Mouse (Mus musculus) intestine, embryonic 14.5 days (tissue): ENCODE data around the gene Tmx2. TPM values are rescaled to one million over a fixed set of nuclear protein-coding genes. Genes with fewer than 3 reads are reported as not detected.
"Not testable (repeated sequence)": the region's sequence is repeated elsewhere in the genome, so short reads cannot be mapped to it uniquely, and the experiment has no call there.

ENCODE experiments used
- ATAC-seq: fragments of 200-750 bp; cut with Nextera tagmentation; replicated peaks from 2 replicates; pipeline ENCODE4 v1.8.0; 2017; ENCODE audit warnings: low read depth, moderate number of reproducible peaks, moderate TSS enrichment, moderate library complexity; ENCODE audit not compliant: low FRiP score, low TSS enrichment
- DNase-seq: peaks from one replicate; pipeline ENCODE4 v3.0.0-alpha.2; 2018; ENCODE audit warnings: low spot score
- H3K27ac ChIP-seq: fragments of 300-500 bp; sonication (generic); 2 replicates; pipeline ENCODE4 v1.5.1; 2014; ENCODE audit warnings: low read depth, mild to moderate bottlenecking, control low read depth
- H3K27me3 ChIP-seq: fragments of 300-500 bp; sonication (generic); replicated peaks from 2 replicates; pipeline ENCODE4 v1.6.1; 2014; ENCODE audit warnings: low read length, control low read depth; ENCODE audit not compliant: control insufficient read depth, insufficient read depth
- H3K36me3 ChIP-seq: fragments of 300-500 bp; sonication (generic); 2 replicates; pipeline ENCODE4 v1.6.1; 2014; ENCODE audit warnings: low read length, control low read depth; ENCODE audit not compliant: control insufficient read depth, insufficient read depth
- H3K4me1 ChIP-seq: fragments of 300-500 bp; sonication (generic); replicated peaks from 2 replicates; pipeline ENCODE4 v1.6.1; 2014; ENCODE audit warnings: low read length, control low read depth, mixed read lengths; ENCODE audit not compliant: control insufficient read depth, insufficient read depth
- H3K4me2 ChIP-seq: fragments of 300-500 bp; sonication (generic); 2 replicates; pipeline ENCODE4 v1.6.1; 2014; ENCODE audit warnings: low read length
- H3K4me3 ChIP-seq: fragments of 300-500 bp; sonication (generic); 2 replicates; pipeline ENCODE4 v1.5.1; 2014; ENCODE audit warnings: low read depth, low read length, control low read depth, mixed read lengths
- H3K9ac ChIP-seq: fragments of 300-500 bp; sonication (generic); 2 replicates; pipeline ENCODE4 v1.6.1; 2014; ENCODE audit warnings: mild to moderate bottlenecking, low read length
- H3K9me3 ChIP-seq: fragments of 300-500 bp; sonication (generic); 2 replicates; pipeline ENCODE4 v1.6.1; 2016; ENCODE audit warnings: low read length, control low read depth; ENCODE audit not compliant: control insufficient read depth
- WGBS: fragments of 180-500 bp; shearing (Covaris S2); extraction: QIAGEN DNeasy Blood & Tissue Kit; methylation state at CpG from one replicate; pipeline ENCODE4 v1.1.7; 2014; 5-methylcytosine and 5-hydroxymethylcytosine counted together
- polyA plus RNA-seq: library from polyadenylated mRNA; unstranded; fragments of >200 nt; fragmentation: Nextera tagmentation; extraction: Ambion mirVana; gene quantifications from 2 replicates; pipeline ENCODE4 v1.2.1, GENCODE M21; 2014

Gene Tmx2
- 131 and 134 TPM in 2 replicates for polyA plus RNA-seq

DNA sequence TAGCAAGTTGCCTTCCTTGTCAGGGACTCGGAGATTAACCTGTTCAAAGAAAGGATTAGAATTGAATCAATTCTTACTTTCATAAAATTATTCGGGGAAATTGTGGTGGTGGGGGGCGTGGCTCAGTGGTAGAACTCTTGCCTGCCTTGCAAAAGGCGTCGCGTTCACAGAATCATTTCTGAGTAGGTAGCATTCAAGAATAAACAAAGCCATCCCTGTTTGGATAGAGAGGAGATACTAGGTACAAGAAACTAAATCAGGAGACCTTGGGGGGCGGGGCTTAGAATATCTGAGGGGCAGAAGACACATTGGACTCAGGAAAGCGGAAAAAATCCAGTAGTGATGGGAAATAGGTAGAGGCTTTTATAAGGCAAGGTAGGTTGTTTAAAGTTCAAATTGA is at the start of gene Tmx2:
Gene Tmx2, minus strand, starts transcription at position 125 of the 400 bp plus-strand sequence.
- Histone ChIP-seq H3K9me3 (no peaks in the 10 kb centered on the region), H3K4me2 (peak within 1 kb of the TSS; percentile 96), H3K4me3 (peak within 1 kb of the TSS; percentile 96), H3K9ac (peak within 1 kb of the TSS; percentile 75), H3K27me3 (no peaks in the 10 kb centered on the region), H3K27ac (no peak within 1 kb of the TSS), H3K36me3 (peaks cover 31% of the 10 kb centered on the region), H3K4me1 (peaks cover 19% of the 10 kb centered on the region)
- DNase-seq (peak; percentile 48), ATAC-seq (no peak)
- 14% methylated on average over 8 of the region's 8 CpGs for WGBS

DNA sequence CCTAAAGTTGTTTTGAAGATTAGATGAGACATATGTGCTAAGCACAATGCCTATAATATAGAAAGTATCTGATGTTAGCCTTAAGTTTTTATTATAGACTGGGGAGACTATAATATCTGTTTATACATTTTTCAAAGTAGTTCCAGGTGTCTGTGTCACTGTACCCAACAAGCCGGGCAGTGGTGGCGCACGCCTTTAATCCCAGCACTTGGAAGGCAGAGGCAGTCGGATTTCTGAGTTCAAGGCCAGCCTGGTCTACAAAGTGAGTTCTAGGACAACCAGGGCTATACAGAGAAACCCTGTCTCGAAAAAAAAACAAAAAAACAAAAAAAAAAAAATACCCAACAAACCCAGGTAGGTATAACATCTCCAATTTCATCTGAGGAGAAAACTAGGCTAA is 49.3 kb upstream of the Tmx2 start:
- H3K27me3 ChIP-seq, DNase-seq, H3K9me3 ChIP-seq, ATAC-seq, H3K4me3 ChIP-seq, H3K9ac ChIP-seq, H3K4me2 ChIP-seq, H3K27ac ChIP-seq, H3K4me1 ChIP-seq: not testable (repeated sequence)
- 81% methylated on average over 5 of the region's 5 CpGs for WGBS
- H3K36me3 ChIP-seq, result peaks cover 18% of the 10 kb centered on the region

DNA sequence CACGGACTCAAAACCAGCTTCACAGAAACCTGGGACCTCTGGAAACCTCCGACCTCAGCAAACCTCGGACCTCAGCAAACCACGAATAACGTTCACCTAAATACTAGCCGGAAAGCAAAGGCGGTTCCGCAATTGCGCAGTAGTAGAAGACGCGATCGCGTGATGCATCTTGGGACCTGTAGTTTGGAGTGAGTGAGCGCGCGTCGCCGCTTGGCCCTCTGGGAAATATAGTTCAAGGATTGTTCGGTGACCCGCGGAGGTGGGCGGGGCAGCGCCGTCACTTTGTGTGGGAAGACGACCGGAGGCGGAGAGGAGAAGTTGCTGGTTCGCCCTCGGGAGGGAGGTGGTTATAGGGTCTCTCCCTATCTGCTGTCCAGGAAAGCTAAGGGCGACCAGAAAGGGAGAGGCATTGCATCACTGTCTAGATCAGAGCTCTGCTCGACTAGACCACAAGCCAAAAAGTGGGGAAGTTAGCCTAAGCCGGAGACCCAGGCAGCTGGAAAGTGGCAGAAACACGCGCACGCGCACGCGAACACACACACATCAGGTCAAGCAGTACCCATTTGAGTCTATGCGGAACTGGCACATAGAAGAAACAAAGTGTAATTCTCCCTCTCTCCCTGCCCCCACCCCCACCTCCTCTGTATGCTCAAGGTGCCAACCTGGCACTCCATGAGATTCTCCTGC is 48.4 kb upstream of the Tmx2 start, which contains the start of gene Clp1:
Gene Clp1, minus strand, starts transcription at position 179 of the 687 bp plus-strand sequence.
- DNase-seq (peak; percentile 96), ATAC-seq (peak; percentile 96)
- peaks cover 7% of the 10 kb centered on the region for H3K4me1 ChIP-seq
- H3K4me2 ChIP-seq, result peak within 1 kb of the TSS; percentile 97
- H3K27ac ChIP-seq, result peak within 1 kb of the TSS; percentile 65; the same call in 1 of the 2 replicates
- under 1% methylated on average over 39 of the region's 39 CpGs for WGBS
- H3K9me3 ChIP-seq, result no peaks in the 10 kb centered on the region
- no peaks in the 10 kb centered on the region for H3K27me3 ChIP-seq
- H3K36me3 ChIP-seq, result peaks cover 23% of the 10 kb centered on the region
- peak within 1 kb of the TSS; percentile 70 for H3K4me3 ChIP-seq
- peak within 1 kb of the TSS; percentile 52 for H3K9ac ChIP-seq

DNA sequence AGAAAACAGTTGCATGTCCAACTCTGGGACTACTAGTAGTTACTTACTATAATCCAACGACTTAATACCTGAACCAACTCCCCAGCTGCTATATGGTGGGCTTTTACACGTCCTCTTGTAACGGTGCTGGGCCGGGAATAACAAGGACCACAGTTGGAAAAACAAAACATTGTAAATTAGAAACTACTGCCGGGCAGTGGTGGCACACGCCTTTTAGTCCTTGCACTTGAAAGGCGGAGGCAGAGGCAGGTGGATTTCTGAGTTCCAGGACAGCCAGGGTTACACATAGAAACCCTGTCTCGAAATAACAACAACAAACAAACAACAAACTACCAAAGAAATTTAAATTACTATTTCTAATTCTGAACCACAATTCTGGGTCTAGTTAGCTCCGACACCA is 47.8 kb upstream of the Tmx2 start:
- H3K27me3 ChIP-seq, result no peaks in the 10 kb centered on the region
- 2% methylated on average over 9 of the region's 9 CpGs for WGBS
- H3K4me1 ChIP-seq, result peaks cover 7% of the 10 kb centered on the region
- peak overlapping the region; percentile 97 for H3K4me2 ChIP-seq
- H3K27ac ChIP-seq, result no peak overlapping the region
- DNase-seq (no peak), ATAC-seq (no peak; the same call in 1 of the 2 replicates)
- H3K36me3 ChIP-seq, result peaks cover 26% of the 10 kb centered on the region
- peak overlapping the region; percentile 70 for H3K4me3 ChIP-seq
- H3K9ac ChIP-seq, result peak overlapping the region; percentile 52
- no peaks in the 10 kb centered on the region for H3K9me3 ChIP-seq

- DNase-seq (no peak), ATAC-seq (no peak)
- Histone ChIP-seq H3K27ac (no peak overlapping the region), H3K36me3 (peaks cover 26% of the 10 kb centered on the region), H3K9ac (no peak overlapping the region), H3K4me3 (no peak overlapping the region), H3K9me3 (no peaks in the 10 kb centered on the region), H3K4me2 (no peak overlapping the region), H3K4me1 (peaks cover 7% of the 10 kb centered on the region), H3K27me3 (no peaks in the 10 kb centered on the region)
- 93% methylated on average over 10 of the region's 10 CpGs for WGBS
These were observed 46.8 kb upstream of the Tmx2 start for GRCm38 (mm10) chr2:84725770-84726169.

DNA sequence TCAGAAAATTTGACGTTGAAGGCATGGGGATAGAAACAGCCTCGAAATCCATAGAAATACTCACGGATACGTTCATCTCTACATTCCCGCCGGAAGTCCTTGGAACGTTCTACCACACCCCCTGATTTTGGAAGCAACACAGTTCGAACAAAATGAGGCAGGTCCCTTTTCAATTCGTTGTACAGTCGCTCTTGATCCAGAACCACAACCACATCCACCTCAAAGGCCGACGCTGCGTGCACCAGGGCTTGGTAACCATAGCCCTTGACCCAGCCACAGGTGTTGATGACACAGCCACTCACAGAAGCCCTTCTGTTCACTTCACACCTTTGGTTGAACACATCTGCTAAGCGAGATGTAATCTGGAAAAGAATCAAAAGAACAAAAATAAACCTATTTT is 44.9 kb upstream of the Tmx2 start:
- no peaks in the 10 kb centered on the region for H3K9me3 ChIP-seq
- DNase-seq (no peak), ATAC-seq (no peak)
- H3K36me3 ChIP-seq, result peaks cover 26% of the 10 kb centered on the region
- no peaks in the 10 kb centered on the region for H3K27me3 ChIP-seq
- no peak overlapping the region for H3K9ac ChIP-seq
- H3K4me2 ChIP-seq, result no peak overlapping the region
- H3K4me1 ChIP-seq, result peaks cover 7% of the 10 kb centered on the region
- no peak overlapping the region for H3K4me3 ChIP-seq
- H3K27ac ChIP-seq, result no peak overlapping the region
- WGBS, result 97% methylated on average over 14 of the region's 14 CpGs

DNA sequence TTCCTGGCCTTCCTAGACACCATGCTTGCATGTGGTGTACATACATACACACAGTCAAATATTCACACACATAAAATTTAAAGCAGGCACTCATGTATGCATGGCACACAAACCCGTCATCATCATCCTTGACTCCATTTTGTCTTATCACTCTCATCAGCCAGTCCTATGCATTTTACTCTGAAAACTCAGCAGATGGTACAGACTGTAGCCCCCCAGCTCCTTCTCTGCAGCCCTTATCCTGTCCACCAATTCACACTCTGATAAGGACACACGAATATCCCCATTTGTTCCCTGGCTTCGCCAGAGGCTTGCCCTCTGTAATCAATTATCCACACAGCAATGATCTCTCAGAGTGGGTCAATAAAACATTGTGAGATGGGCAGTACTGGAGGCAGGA is 42.2 kb upstream of the Tmx2 start:
- H3K36me3 ChIP-seq, result peaks cover 26% of the 10 kb centered on the region
- no peaks in the 10 kb centered on the region for H3K9me3 ChIP-seq
- peaks cover 2% of the 10 kb centered on the region; the same call in 1 of the 2 replicates for H3K4me1 ChIP-seq
- no peak overlapping the region for H3K4me3 ChIP-seq
- H3K4me2 ChIP-seq, result no peak overlapping the region
- H3K27ac ChIP-seq, result no peak overlapping the region
- DNase-seq (no peak), ATAC-seq (no peak)
- no peaks in the 10 kb centered on the region for H3K27me3 ChIP-seq
- H3K9ac ChIP-seq, result no peak overlapping the region
- 77% methylated on average over 3 of the region's 3 CpGs for WGBS

GRCm38 (mm10) chr2:84720718-84721117 is 41.8 kb upstream of the Tmx2 start:
- H3K9ac ChIP-seq, result no peak overlapping the region
- H3K4me2 ChIP-seq, result no peak overlapping the region
- WGBS, result 90% methylated on average over 2 of the region's 2 CpGs
- ATAC-seq (no peak), DNase-seq (no peak)
- H3K9me3 ChIP-seq, result no peaks in the 10 kb centered on the region
- H3K27me3 ChIP-seq, result no peaks in the 10 kb centered on the region
- H3K27ac ChIP-seq, result no peak overlapping the region
- peaks cover 26% of the 10 kb centered on the region for H3K36me3 ChIP-seq
- no peak overlapping the region for H3K4me3 ChIP-seq
- no peaks in the 10 kb centered on the region for H3K4me1 ChIP-seq

- no peak for ATAC-seq
- 0 out of 2 replicates have a peak, but pooled peaks cover 4% of the 10 kb centered on the region for H3K36me3 ChIP-seq
These were observed 38.4 kb upstream of the Tmx2 start for GRCm38 (mm10) chr2:84717357-84717756.

More at GRCm38 (mm10) chr2:84717357-84717756, 38.4 kb upstream of the Tmx2 start:
- H3K27me3 ChIP-seq, result no peaks in the 10 kb centered on the region
- H3K27ac ChIP-seq, result no peak overlapping the region
- no peak overlapping the region for H3K4me3 ChIP-seq
- H3K9ac ChIP-seq, result no peak overlapping the region
- WGBS, result 92% methylated on average over 4 of the region's 4 CpGs
- no peak for DNase-seq
- H3K4me1 ChIP-seq, result peaks cover 8% of the 10 kb centered on the region
- H3K9me3 ChIP-seq, result no peaks in the 10 kb centered on the region
- no peak overlapping the region for H3K4me2 ChIP-seq
